Mouse (Mus musculus) heart, embryonic 14.5 days (tissue): ENCODE measurements around the gene Rps6kb2. TPM values are rescaled to one million over a fixed set of nuclear protein-coding genes. Genes with fewer than 3 reads are reported as not detected.

Experiments used
- ATAC-seq: fragments of 200-750 bp; cut with Nextera tagmentation; 2 replicates; pipeline ENCODE4 v1.8.0; 2017; ENCODE audit warnings: low read depth, moderate TSS enrichment; ENCODE audit not compliant: insufficient number of reproducible peaks, insufficient read depth, low FRiP score
- H3K27ac ChIP-seq, 2 experiments: fragments of 200-500 bp in 1 of 2; fragments of 300-500 bp in 1 of 2; sonication (generic) in 1 of 2; replicated peaks in 1 of 2; 2 replicates each; pipeline ENCODE4 v1.5.1; 2012 to 2014; ENCODE audit warnings: low read depth in 2 of 2, low read length in 2 of 2, control low read depth in 1 of 2, mild to moderate bottlenecking in 1 of 2, mixed read lengths in 1 of 2; ENCODE audit not compliant: control insufficient read depth in 1 of 2, insufficient read depth in 1 of 2
- H3K27me3 ChIP-seq: fragments of 300-500 bp; sonication (generic); 2 replicates; pipeline ENCODE4 v1.6.1; 2014; ENCODE audit warnings: mild to moderate bottlenecking, low read length, control low read depth; ENCODE audit not compliant: control insufficient read depth, insufficient read depth
- H3K36me3 ChIP-seq: fragments of 300-500 bp; sonication (generic); 2 replicates; pipeline ENCODE4 v1.6.1; 2014; ENCODE audit warnings: mild to moderate bottlenecking, control low read depth, low read length, mixed read lengths; ENCODE audit not compliant: control insufficient read depth, insufficient read depth
- H3K4me1 ChIP-seq, 2 experiments: fragments of 200-500 bp in 1 of 2; fragments of 300-500 bp in 1 of 2; sonication (generic) in 1 of 2; 2 replicates each; pipeline ENCODE4 v1.6.1; 2012 to 2014; ENCODE audit warnings: low read length in 2 of 2, control low read depth in 1 of 2, mixed read lengths in 1 of 2; ENCODE audit not compliant: control insufficient read depth in 2 of 2, insufficient read depth in 2 of 2
- H3K4me2 ChIP-seq: fragments of 300-500 bp; sonication (generic); 2 replicates; pipeline ENCODE4 v1.6.1; 2014; ENCODE audit warnings: mild to moderate bottlenecking, low read length
- H3K4me3 ChIP-seq, 2 experiments: fragments of 200-500 bp in 1 of 2; fragments of 300-500 bp in 1 of 2; sonication (generic) in 1 of 2; 2 replicates each; pipeline ENCODE4 v1.5.1; 2012 to 2014; ENCODE audit warnings: low read length in 2 of 2, mild to moderate bottlenecking in 2 of 2, control low read depth in 1 of 2, low read depth in 1 of 2, moderate library complexity in 1 of 2; ENCODE audit not compliant: control insufficient read depth in 1 of 2, insufficient read depth in 1 of 2
- H3K9ac ChIP-seq: fragments of 300-500 bp; sonication (generic); 2 replicates; pipeline ENCODE4 v1.6.1; 2014; ENCODE audit warnings: mild to moderate bottlenecking, low read length
- H3K9me3 ChIP-seq: fragments of 300-500 bp; sonication (generic); 2 replicates; pipeline ENCODE4 v1.6.1; 2016; ENCODE audit warnings: low read length, control low read depth; ENCODE audit not compliant: control insufficient read depth
- WGBS: fragments of 180-500 bp; shearing (Covaris S2); extraction: QIAGEN DNeasy Blood & Tissue Kit; methylation state at CpG from one replicate; pipeline ENCODE4 v1.1.7; 2014; 5-methylcytosine and 5-hydroxymethylcytosine counted together
- polyA plus RNA-seq: library from polyadenylated mRNA; unstranded; fragments of >200 nt; fragmentation: Nextera tagmentation; extraction: Ambion mirVana; gene quantifications from 2 replicates; pipeline ENCODE4 v1.2.1, GENCODE M21; 2014

Rps6kb2 gene
- 31.4 and 34.4 TPM in 2 replicates for polyA plus RNA-seq

GRCm38 (mm10) chr19:4162646-4163542 lies at the start of gene Rps6kb2:
TSS of gene Rps6kb2 (minus strand) at chr19:4163354.
- peak within 1 kb of the TSS in 1 of 2 experiments; percentile 37; a peak in 1 of 4 replicates for H3K27ac ChIP-seq
- H3K4me2 ChIP-seq = peak within 1 kb of the TSS; percentile 95
- H3K9ac ChIP-seq = peak within 1 kb of the TSS; percentile 90
- peak; percentile 70 for ATAC-seq
- H3K4me3 ChIP-seq = peak within 1 kb of the TSS; percentile 63 to 78
- peaks cover 14 to 21% of the 10 kb centered on the region in 2 experiments; a peak in 3 of 4 replicates for H3K4me1 ChIP-seq
- H3K27me3 ChIP-seq = no peaks in the 10 kb centered on the region
- H3K36me3 ChIP-seq = peaks cover 39% of the 10 kb centered on the region
- WGBS = 7% methylated on average over 42 of the region's 42 CpGs
- no peaks in the 10 kb centered on the region for H3K9me3 ChIP-seq

- no peaks in the 10 kb centered on the region for H3K9me3 ChIP-seq
- 27% methylated on average over 4 of the region's 4 CpGs for WGBS
- no peak overlapping the region for H3K4me2 ChIP-seq
- H3K4me3 ChIP-seq = no peak overlapping the region
- peaks cover 14 to 34% of the 10 kb centered on the region in 2 experiments for H3K4me1 ChIP-seq
- no peak overlapping the region for H3K9ac ChIP-seq
- no peak for ATAC-seq
- H3K27me3 ChIP-seq = peaks cover 56% of the 10 kb centered on the region
- no peak overlapping the region for H3K27ac ChIP-seq
- no peaks in the 10 kb centered on the region for H3K36me3 ChIP-seq
Observed at GRCm38 (mm10) chr19:4211891-4212588, 48.9 kb upstream of the Rps6kb2 start.

DNA sequence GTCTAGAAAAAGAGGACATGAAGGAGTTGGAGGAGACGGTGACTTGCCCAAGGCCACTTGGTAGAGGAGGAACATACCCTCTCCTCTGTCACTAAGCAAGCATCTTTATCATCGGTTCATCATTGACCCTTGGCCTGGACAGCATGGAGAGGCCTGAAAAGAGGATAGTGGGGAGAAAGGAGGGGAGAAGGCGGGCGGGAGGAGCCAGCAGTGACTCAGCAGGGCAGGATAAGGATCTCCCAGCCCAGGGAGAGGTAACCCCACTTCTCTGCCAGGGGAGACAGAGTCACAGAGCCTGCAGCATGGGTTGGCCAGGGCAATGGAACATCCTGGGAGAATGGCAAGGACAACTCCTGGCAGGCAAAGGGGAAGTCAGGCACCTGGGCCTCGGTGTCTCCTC lies 45.4 kb upstream of the Rps6kb2 start:
- H3K9me3 ChIP-seq = no peaks in the 10 kb centered on the region
- no peak overlapping the region for H3K9ac ChIP-seq
- no peaks in the 10 kb centered on the region for H3K36me3 ChIP-seq
- peaks cover 44% of the 10 kb centered on the region for H3K27me3 ChIP-seq
- WGBS = 72% methylated on average over 5 of the region's 5 CpGs
- H3K27ac ChIP-seq = no peak overlapping the region
- no peak overlapping the region for H3K4me2 ChIP-seq
- ATAC-seq = no peak
- H3K4me3 ChIP-seq = no peak overlapping the region
- H3K4me1 ChIP-seq = peaks cover 8 to 13% of the 10 kb centered on the region in 2 experiments

DNA sequence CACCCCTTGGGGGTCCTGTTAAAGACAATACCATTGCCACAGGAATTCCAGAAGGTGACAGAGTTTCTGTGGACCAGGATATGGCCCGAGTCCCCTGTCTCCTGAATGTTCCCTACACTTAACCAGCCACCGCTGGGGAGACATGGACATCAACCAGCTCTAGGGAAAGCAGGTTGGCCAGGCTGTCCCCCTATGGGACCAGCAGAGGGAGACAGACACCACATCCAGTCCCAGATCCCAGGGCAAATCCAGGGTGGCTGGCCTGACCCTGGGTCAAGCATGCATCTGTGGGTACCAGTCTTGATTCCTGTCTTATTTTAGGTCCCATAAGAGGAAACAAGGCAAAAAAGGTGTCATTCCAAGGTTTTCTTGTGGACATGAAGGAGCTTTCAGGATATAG lies 43.8 kb upstream of the Rps6kb2 start:
- Histone ChIP-seq H3K36me3 (no peaks in the 10 kb centered on the region), H3K4me2 (no peak overlapping the region), H3K27me3 (peaks cover 28% of the 10 kb centered on the region), H3K4me1 (peaks cover 5% of the 10 kb centered on the region in 2 experiments; a peak in 3 of 4 replicates), H3K4me3 (no peak overlapping the region), H3K9ac (no peak overlapping the region), H3K27ac (no peak overlapping the region), H3K9me3 (no peaks in the 10 kb centered on the region)
- ATAC-seq = no peak
- 2% methylated on average over 2 of the region's 2 CpGs for WGBS

- Histone ChIP-seq H3K4me3 (no peak overlapping the region), H3K27me3 (peaks cover 16% of the 10 kb centered on the region), H3K36me3 (peaks cover 7% of the 10 kb centered on the region; the same call in 1 of the 2 replicates), H3K4me1 (peaks cover 14 to 17% of the 10 kb centered on the region in 2 experiments), H3K4me2 (no peak overlapping the region), H3K9ac (no peak overlapping the region), H3K9me3 (no peaks in the 10 kb centered on the region), H3K27ac (no peak overlapping the region)
- WGBS = 43% methylated on average over 4 of the region's 4 CpGs
- no peak for ATAC-seq
Observed at GRCm38 (mm10) chr19:4204889-4205288, 41.7 kb upstream of the Rps6kb2 start.

- Histone ChIP-seq H3K36me3 (peaks cover 18% of the 10 kb centered on the region), H3K27me3 (peaks cover 16% of the 10 kb centered on the region), H3K9ac (no peak overlapping the region), H3K27ac (0 out of 4 replicates have a peak overlapping the region, but pooled peaks of 1 of the 2 experiments have one; percentile 38), H3K4me1 (peaks cover 14 to 17% of the 10 kb centered on the region in 2 experiments), H3K4me2 (no peak overlapping the region), H3K4me3 (no peak overlapping the region), H3K9me3 (no peaks in the 10 kb centered on the region)
- ATAC-seq = no peak
- WGBS = 51% methylated on average over 13 of the region's 13 CpGs
Observed at GRCm38 (mm10) chr19:4203604-4204326, 40.6 kb upstream of the Rps6kb2 start.

DNA sequence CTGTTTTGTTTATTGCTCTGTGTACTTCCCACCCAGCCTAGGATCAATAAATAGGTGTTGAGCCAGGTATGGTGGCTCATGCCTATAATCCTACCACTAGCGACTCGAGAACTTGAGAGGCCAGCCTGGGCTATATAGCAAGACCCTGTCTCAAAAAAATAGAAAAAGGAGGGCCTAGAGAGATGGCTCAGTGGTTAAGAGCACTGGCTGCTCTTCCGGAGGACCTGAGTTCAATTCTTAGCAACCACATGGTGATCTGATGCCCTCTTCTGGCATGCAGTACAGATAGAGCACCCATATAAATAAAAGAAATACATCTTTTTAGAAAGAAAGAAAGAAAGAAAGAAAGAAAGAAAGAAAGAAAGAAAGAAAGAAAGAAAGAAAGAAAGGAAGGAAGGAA lies 40.0 kb upstream of the Rps6kb2 start:
- Histone ChIP-seq H3K4me2 (no peak overlapping the region), H3K27me3 (peaks cover 16% of the 10 kb centered on the region), H3K27ac (no peak overlapping the region), H3K9me3 (no peaks in the 10 kb centered on the region), H3K4me1 (peaks cover 14 to 17% of the 10 kb centered on the region in 2 experiments), H3K4me3 (no peak overlapping the region), H3K9ac (no peak overlapping the region), H3K36me3 (peaks cover 24% of the 10 kb centered on the region)
- no peak for ATAC-seq
- 64% methylated on average over 3 of the region's 3 CpGs for WGBS
